Mouse (Mus musculus) urinary bladder, postnatal 10 days (tissue): Measurements from ENCODE around the gene 9530077C05Rik.

Experiments used
- DNase-seq: peaks from one replicate; pipeline ENCODE4 v3.0.0; 2022; ENCODE audit warnings: low spot score

The 9530077C05Rik gene

GRCm38 (mm10) chr9:22457142-22457835 lies 46.0 kb downstream of the 9530077C05Rik start:
- no peak for DNase-seq

- DNase-seq: no peak
Measured at GRCm38 (mm10) chr9:22461946-22462345, 50.6 kb downstream of the 9530077C05Rik start.

GRCm38 (mm10) chr9:22466212-22466611 lies 54.9 kb downstream of the 9530077C05Rik start:
- no peak for DNase-seq

GRCm38 (mm10) chr9:22467371-22468169 lies 56.3 kb downstream of the 9530077C05Rik start:
- no peak for DNase-seq

GRCm38 (mm10) chr9:22468170-22468898 lies 57.0 kb downstream of the 9530077C05Rik start:
- no peak for DNase-seq

- no peak for DNase-seq
Measured at GRCm38 (mm10) chr9:22468899-22469259, 57.6 kb downstream of the 9530077C05Rik start.

GRCm38 (mm10) chr9:22469643-22470042 lies 58.3 kb downstream of the 9530077C05Rik start, which contains the start of gene Rp9:
Gene Rp9, minus strand, starts transcription at chr9:22469743.
- no peak for DNase-seq

- DNase-seq: peak; percentile 61
Measured at GRCm38 (mm10) chr9:22475424-22475868, 64.1 kb downstream of the 9530077C05Rik start, which contains the start of gene Bbs9. Gene Bbs9, plus strand, starts transcription at chr9:22475715.

GRCm38 (mm10) chr9:22476265-22476664 lies 65.0 kb downstream of the 9530077C05Rik start:
- no peak for DNase-seq

GRCm38 (mm10) chr9:22478946-22479345 lies 67.6 kb downstream of the 9530077C05Rik start:
- no peak for DNase-seq

- no peak for DNase-seq
Measured at GRCm38 (mm10) chr9:22483866-22484561, 72.7 kb downstream of the 9530077C05Rik start.

GRCm38 (mm10) chr9:22484562-22485308 lies 73.4 kb downstream of the 9530077C05Rik start:
- no peak for DNase-seq

GRCm38 (mm10) chr9:22486211-22486610 lies 74.9 kb downstream of the 9530077C05Rik start:
- no peak for DNase-seq

- no peak for DNase-seq
Measured at GRCm38 (mm10) chr9:22488963-22489362, 77.7 kb downstream of the 9530077C05Rik start.
